Comparison of ENCODE assay signal across 8 mouse cellular contexts in the genomic region with DNA sequence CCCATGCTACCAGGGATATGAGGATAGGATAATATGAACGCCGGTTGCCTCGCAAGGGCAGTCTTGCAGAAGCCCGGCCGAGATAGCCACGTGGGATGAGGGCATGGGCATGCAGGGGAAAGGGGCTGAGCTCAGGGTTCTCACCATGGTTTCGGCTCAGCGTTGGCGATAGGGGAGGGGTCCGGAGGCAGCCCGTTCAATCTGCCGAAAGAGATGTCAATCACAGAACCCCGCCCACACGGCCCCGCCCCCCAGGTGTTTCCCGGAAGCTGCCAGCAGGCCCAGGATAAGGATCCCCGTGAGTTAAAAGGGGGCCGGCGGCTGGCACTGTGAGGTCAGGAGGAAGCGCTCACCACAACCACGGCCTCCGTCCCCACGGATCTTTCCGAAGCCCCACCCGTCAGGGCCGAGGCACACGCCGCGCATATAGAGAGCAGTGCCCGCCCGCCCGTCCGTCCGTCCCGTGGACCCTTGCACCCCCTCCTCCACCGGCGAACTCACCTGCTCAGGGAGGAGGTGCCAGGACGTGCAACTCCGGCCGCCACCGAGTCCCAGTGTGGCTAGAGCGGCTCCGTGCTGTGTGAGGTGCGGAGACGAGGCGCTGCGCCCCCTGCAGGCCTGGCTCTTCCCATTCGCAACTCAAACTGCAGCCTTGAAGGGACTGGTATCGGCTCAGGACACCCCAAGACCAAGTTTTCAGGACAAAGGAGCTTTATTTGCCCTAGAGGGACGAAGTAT. TPM values are rescaled to one million over a fixed set of nuclear protein-coding genes. Genes with fewer than 3 reads are reported as not detected.
DNase-seq lines count a peak whose midpoint lies in the region; ATAC-seq and TF ChIP-seq lines count a peak whose summit lies in the region.

A gene (minus strand): TSS at position 564 of the 738 bp plus-strand sequence.

- peak within 1 kb of the TSS; percentile 77 for H3K4me2 ChIP-seq in kidney, embryonic 15.5 days

- peak; percentile 95 for ATAC-seq in kidney, embryonic 15.5 days (replicated peaks; ENCODE audit: low FRiP score)
- ATAC-seq in monocyte, adult 5-6 weeks (replicated peaks; ENCODE audit: insufficient number of reproducible peaks, low FRiP score, low TSS enrichment, poor library complexity, severe bottlenecking), result peak; percentile 82

- H3K9ac ChIP-seq in kidney, embryonic 15.5 days, result peak within 1 kb of the TSS; percentile 83

- peaks cover 36% of the 10 kb centered on the region for H3K36me3 ChIP-seq in heart, embryonic 10.5 days
- H3K36me3 ChIP-seq in kidney, embryonic 15.5 days, result peaks cover 33% of the 10 kb centered on the region

- peak within 1 kb of the TSS; percentile 38 for H3K27ac ChIP-seq in bone marrow macrophage, adult 2 months (ENCODE audit: insufficient read depth, low read depth, low read length)
- H3K27ac ChIP-seq in embryonic fibroblast, embryonic 13.5 days (ENCODE audit: insufficient read depth, low read length), result no peak within 1 kb of the TSS
- peak within 1 kb of the TSS; percentile 95 for H3K27ac ChIP-seq in heart, embryonic 10.5 days
- peak within 1 kb of the TSS; percentile 93 for H3K27ac ChIP-seq in kidney, embryonic 15.5 days

- under 1% methylated on average over 50 of the region's 50 CpGs for WGBS in heart, embryonic 10.5 days
- under 1% methylated on average over 50 of the region's 50 CpGs for WGBS in kidney, embryonic 15.5 days

- H3K27me3 ChIP-seq in heart, embryonic 10.5 days (ENCODE audit: insufficient read depth, poor library complexity, severe bottlenecking), result no peaks in the 10 kb centered on the region
- no peaks in the 10 kb centered on the region for H3K27me3 ChIP-seq in kidney, embryonic 15.5 days

- peak; percentile 50 for TF ChIP-seq CTCF in bone marrow macrophage, adult 2 months (IDR thresholded peaks at IDR 0.05; ENCODE audit: low read depth, low read length)
- peak; percentile 97 for TF ChIP-seq CTCF in embryonic fibroblast, embryonic 13.5 days (IDR thresholded peaks at IDR 0.05; ENCODE audit: borderline replicate concordance, insufficient read depth, low read length)

- DNase-seq in A20 (ENCODE audit: low read depth, low spot score), result peak; percentile 98
- DNase-seq in heart, embryonic 10.5 days (ENCODE audit: low spot score), result peak; percentile 97
- peak; percentile 95 for DNase-seq in liver
- peak; percentile 93 to 98 for DNase-seq in spleen, postnatal 4 days (ENCODE audit: low spot score in 2 of 2)

- no peaks in the 10 kb centered on the region for H3K9me3 ChIP-seq in heart, embryonic 10.5 days
- no peaks in the 10 kb centered on the region for H3K9me3 ChIP-seq in kidney, embryonic 15.5 days (replicated peaks)

- H3K4me3 ChIP-seq in bone marrow macrophage, adult 2 months (ENCODE audit: insufficient read depth, low read length), result peak within 1 kb of the TSS; percentile 76
- peak within 1 kb of the TSS; percentile 65 for H3K4me3 ChIP-seq in embryonic fibroblast, embryonic 13.5 days (ENCODE audit: insufficient read depth, low read length)
- H3K4me3 ChIP-seq in heart, embryonic 10.5 days, result peak within 1 kb of the TSS; percentile 88
- peak within 1 kb of the TSS; percentile 88 for H3K4me3 ChIP-seq in kidney, embryonic 15.5 days (replicated peaks)

- peaks cover 21% of the 10 kb centered on the region for H3K4me1 ChIP-seq in bone marrow macrophage, adult 2 months (ENCODE audit: control insufficient read depth, insufficient read depth, low read length)
- peaks cover 8% of the 10 kb centered on the region; the same call in 1 of the 2 replicates for H3K4me1 ChIP-seq in embryonic fibroblast, embryonic 13.5 days (ENCODE audit: control insufficient read depth, insufficient read depth, low read length)
- peaks cover 16% of the 10 kb centered on the region for H3K4me1 ChIP-seq in heart, embryonic 10.5 days
- peaks cover 16% of the 10 kb centered on the region for H3K4me1 ChIP-seq in kidney, embryonic 15.5 days

- no peak for TF ChIP-seq POLR2A in bone marrow macrophage, adult 2 months (IDR thresholded peaks at IDR 0.05; ENCODE audit: borderline replicate concordance, low read depth, low read length)
- TF ChIP-seq POLR2A in embryonic fibroblast, embryonic 13.5 days (IDR thresholded peaks at IDR 0.05; ENCODE audit: low read depth, low read length), result peak; percentile 53; the same call in 1 of the 2 replicates

RNA-seq across cellular contexts. Expression of the gene that starts here (rescaled TPM):
- 28.2 and 29.4 TPM in 2 replicates for polyA plus RNA-seq in bone marrow macrophage, adult 2 months (2012; ENCODE audit: insufficient read depth, insufficient read length, missing spikeins)
- polyA plus RNA-seq in embryonic fibroblast, embryonic 13.5 days (2011; ENCODE audit: insufficient read length, low read depth, missing spikeins), result 11.5 and 16.3 TPM in 2 replicates
- polyA plus RNA-seq in heart, embryonic 10.5 days (2016; fragmentation: Nextera tagmentation; extraction: Ambion mirVana), result 25.1 and 29.4 TPM in 2 replicates
- polyA plus RNA-seq in kidney, embryonic 15.5 days (2015; fragmentation: Nextera tagmentation; extraction: Ambion mirVana), result 37.6 and 41.8 TPM in 2 replicates
- 19.8 to 29.6 TPM (median 20.8 TPM) in 3 replicates for total RNA-seq in monocyte, adult 5-6 weeks (2017)
